Mouse (Mus musculus) liver, postnatal 0 days (tissue): ENCODE results near the gene Gys1.

Experiments
- CTCF ChIP-seq: sonication (generic); IDR thresholded peaks from 2 replicates; pipeline ENCODE4 v1.5.1; 2016; ENCODE audit warnings: antibody characterized with exemption, low read depth
- EP300 ChIP-seq: IDR thresholded peaks from 2 replicates; pipeline ENCODE4 v1.6.1; 2016; ENCODE audit warnings: antibody characterized with exemption, low read depth, mild to moderate bottlenecking

- TF ChIP-seq CTCF (no peak), EP300 (no peak)
These were observed 53.9 kb downstream of the Gys1 start, which contains the start of gene Dhdh for GRCm38 (mm10) chr7:45488293-45489204.
